Mouse (Mus musculus) embryonic facial prominence, embryonic 10.5 days (tissue): ENCODE measurements around the gene P2rx3. TPM values are rescaled to one million over a fixed set of nuclear protein-coding genes. Genes with fewer than 3 reads are reported as not detected.

Experiments
- DNase-seq: peaks from one replicate; pipeline ENCODE4 v3.0.0-alpha.2; 2017; ENCODE audit warnings: low spot score
- H3K27ac ChIP-seq: fragments of 300-500 bp; sonication (generic); replicated peaks from 2 replicates; pipeline ENCODE4 v1.5.1; 2016; ENCODE audit warnings: mild to moderate bottlenecking
- H3K27me3 ChIP-seq: fragments of 300-500 bp; sonication (generic); replicated peaks from 2 replicates; pipeline ENCODE4 v1.6.1; 2016; ENCODE audit warnings: low read depth, mild to moderate bottlenecking; ENCODE audit not compliant: poor library complexity, severe bottlenecking
- H3K36me3 ChIP-seq: fragments of 300-500 bp; sonication (generic); replicated peaks from 2 replicates; pipeline ENCODE4 v1.6.1; 2016; ENCODE audit warnings: mild to moderate bottlenecking, moderate library complexity
- H3K4me1 ChIP-seq: fragments of 300-500 bp; sonication (generic); 2 replicates; pipeline ENCODE4 v1.6.1; 2016
- H3K4me3 ChIP-seq: fragments of 300-500 bp; sonication (generic); 2 replicates; pipeline ENCODE4 v1.5.1; 2016; ENCODE audit warnings: mild to moderate bottlenecking, moderate library complexity
- H3K9me3 ChIP-seq: fragments of 300-500 bp; sonication (generic); 2 replicates; pipeline ENCODE4 v1.6.1; 2016; ENCODE audit warnings: mild to moderate bottlenecking
- WGBS: fragments of 180-500 bp; shearing (Covaris S2); methylation state at CpG from one replicate; pipeline ENCODE4 v1.1.7; 2016; 5-methylcytosine and 5-hydroxymethylcytosine counted together
- polyA plus RNA-seq: library from polyadenylated mRNA; unstranded; fragments of >200 nt; fragmentation: Nextera tagmentation; extraction: Ambion mirVana; gene quantifications from 2 replicates; pipeline ENCODE4 v1.2.1, GENCODE M21; 2016

Gene P2rx3
- polyA plus RNA-seq, 1 experiment from 2014 or later: 10.0 TPM

GRCm38 (mm10) chr2:85004341-85004740, 32.9 kb downstream of the P2rx3 start:
- Histone ChIP-seq H3K4me3 (no peak overlapping the region), H3K36me3 (no peaks in the 10 kb centered on the region), H3K27me3 (no peaks in the 10 kb centered on the region), H3K4me1 (peaks cover 6% of the 10 kb centered on the region; the same call in 1 of the 2 replicates), H3K9me3 (no peaks in the 10 kb centered on the region), H3K27ac (no peak overlapping the region)
- WGBS: 85% methylated on average over 4 of the region's 4 CpGs
- no peak for DNase-seq

- Histone ChIP-seq H3K27ac (no peak overlapping the region), H3K4me1 (peaks cover 6% of the 10 kb centered on the region; the same call in 1 of the 2 replicates), H3K9me3 (no peaks in the 10 kb centered on the region), H3K27me3 (no peaks in the 10 kb centered on the region), H3K36me3 (no peaks in the 10 kb centered on the region), H3K4me3 (no peak overlapping the region)
- no peak for DNase-seq
- WGBS: 76% methylated on average over 8 of the region's 8 CpGs
Measured at GRCm38 (mm10) chr2:85002575-85002974, 34.7 kb downstream of the P2rx3 start.

GRCm38 (mm10) chr2:85001497-85001896, 35.8 kb downstream of the P2rx3 start:
- Histone ChIP-seq H3K9me3 (no peaks in the 10 kb centered on the region), H3K27me3 (no peaks in the 10 kb centered on the region), H3K4me1 (peaks cover 6% of the 10 kb centered on the region; the same call in 1 of the 2 replicates), H3K27ac (no peak overlapping the region), H3K36me3 (no peaks in the 10 kb centered on the region), H3K4me3 (no peak overlapping the region)
- 71% methylated on average over 13 of the region's 13 CpGs for WGBS
- no peak for DNase-seq

GRCm38 (mm10) chr2:84999486-85000181, 37.6 kb downstream of the P2rx3 start:
- WGBS: 79% methylated on average over 3 of the region's 3 CpGs
- Histone ChIP-seq H3K4me1 (peaks cover 6% of the 10 kb centered on the region; the same call in 1 of the 2 replicates), H3K27me3 (no peaks in the 10 kb centered on the region), H3K4me3 (no peak overlapping the region), H3K27ac (no peak overlapping the region), H3K36me3 (no peaks in the 10 kb centered on the region), H3K9me3 (no peaks in the 10 kb centered on the region)
- no peak for DNase-seq

GRCm38 (mm10) chr2:84996376-84996775, 40.9 kb downstream of the P2rx3 start:
- Histone ChIP-seq H3K27ac (no peak overlapping the region), H3K27me3 (no peaks in the 10 kb centered on the region), H3K4me3 (no peak overlapping the region), H3K4me1 (no peaks in the 10 kb centered on the region; the same call in 1 of the 2 replicates), H3K9me3 (no peaks in the 10 kb centered on the region), H3K36me3 (no peaks in the 10 kb centered on the region)
- WGBS: 89% methylated on average over 2 of the region's 2 CpGs
- no peak for DNase-seq

GRCm38 (mm10) chr2:84987930-84988329, 49.3 kb downstream of the P2rx3 start, which contains the start of gene Prg3:
Gene Prg3 (plus strand): TSS chr2:84988215.
- H3K4me3 ChIP-seq: no peak within 1 kb of the TSS
- no peak for DNase-seq
- H3K27ac ChIP-seq: no peak within 1 kb of the TSS
- H3K9me3 ChIP-seq: no peaks in the 10 kb centered on the region
- H3K36me3 ChIP-seq: no peaks in the 10 kb centered on the region
- 76% methylated on average over 1 of the region's 1 CpGs for WGBS
- H3K4me1 ChIP-seq: no peaks in the 10 kb centered on the region
- H3K27me3 ChIP-seq: no peaks in the 10 kb centered on the region

GRCm38 (mm10) chr2:84980188-84980587, 57.1 kb downstream of the P2rx3 start, which contains the start of gene Prg2:
Gene Prg2 (plus strand): TSS chr2:84980461.
- WGBS: 48% methylated on average over 1 of the region's 1 CpGs
- H3K9me3 ChIP-seq: no peaks in the 10 kb centered on the region
- DNase-seq: no peak
- no peak within 1 kb of the TSS for H3K4me3 ChIP-seq
- H3K36me3 ChIP-seq: no peaks in the 10 kb centered on the region
- 0 out of 2 replicates have a peak, but pooled peaks cover 3% of the 10 kb centered on the region for H3K4me1 ChIP-seq
- H3K27me3 ChIP-seq: no peaks in the 10 kb centered on the region
- no peak within 1 kb of the TSS for H3K27ac ChIP-seq

GRCm38 (mm10) chr2:84975580-84975979, 61.7 kb downstream of the P2rx3 start:
- no peak overlapping the region for H3K27ac ChIP-seq
- H3K4me1 ChIP-seq: 0 out of 2 replicates have a peak, but pooled peaks cover 3% of the 10 kb centered on the region
- no peak overlapping the region for H3K4me3 ChIP-seq
- H3K27me3 ChIP-seq: no peaks in the 10 kb centered on the region
- WGBS: 93% methylated on average over 2 of the region's 2 CpGs
- DNase-seq: no peak
- no peaks in the 10 kb centered on the region for H3K36me3 ChIP-seq
- no peaks in the 10 kb centered on the region for H3K9me3 ChIP-seq

- no peak overlapping the region for H3K27ac ChIP-seq
- H3K4me1 ChIP-seq: peaks cover 8% of the 10 kb centered on the region
- 88% methylated on average over 5 of the region's 5 CpGs for WGBS
- no peaks in the 10 kb centered on the region for H3K36me3 ChIP-seq
- DNase-seq: no peak
- H3K4me3 ChIP-seq: no peak overlapping the region
- no peaks in the 10 kb centered on the region for H3K27me3 ChIP-seq
- no peaks in the 10 kb centered on the region for H3K9me3 ChIP-seq
Measured at GRCm38 (mm10) chr2:84967318-84967991, 69.8 kb downstream of the P2rx3 start.

- 90% methylated on average over 7 of the region's 7 CpGs for WGBS
- no peak for DNase-seq
Measured at GRCm38 (mm10) chr2:84964111-84964801, 73.0 kb downstream of the P2rx3 start.

GRCm38 (mm10) chr2:84962906-84963507, 74.3 kb downstream of the P2rx3 start:
- no peaks in the 10 kb centered on the region for H3K27me3 ChIP-seq
- H3K4me3 ChIP-seq: no peak overlapping the region
- 32% methylated on average over 6 of the region's 6 CpGs for WGBS
- H3K36me3 ChIP-seq: peaks cover 7% of the 10 kb centered on the region
- peaks cover 8% of the 10 kb centered on the region for H3K4me1 ChIP-seq
- 0 out of 2 replicates have a peak overlapping the region, but pooled peaks have one; percentile 19 for H3K27ac ChIP-seq
- DNase-seq: no peak
- no peaks in the 10 kb centered on the region for H3K9me3 ChIP-seq

More at GRCm38 (mm10) chr2:84964111-84964801, 73.0 kb downstream of the P2rx3 start:
- Histone ChIP-seq H3K4me1 (peaks cover 8% of the 10 kb centered on the region), H3K27me3 (no peaks in the 10 kb centered on the region), H3K4me3 (no peak overlapping the region), H3K27ac (no peak overlapping the region), H3K36me3 (no peaks in the 10 kb centered on the region; the same call in 1 of the 2 replicates), H3K9me3 (no peaks in the 10 kb centered on the region)

GRCm38 (mm10) chr2:84961901-84962300, 75.4 kb downstream of the P2rx3 start:
- Histone ChIP-seq H3K27ac (no peak overlapping the region), H3K4me1 (peaks cover 8% of the 10 kb centered on the region), H3K27me3 (no peaks in the 10 kb centered on the region), H3K36me3 (peaks cover 17% of the 10 kb centered on the region), H3K4me3 (no peak overlapping the region), H3K9me3 (no peaks in the 10 kb centered on the region)
- no peak for DNase-seq
- WGBS: 81% methylated on average over 3 of the region's 3 CpGs
